Comparison of ENCODE assay signal across 11 mouse cellular contexts in the genomic region with DNA sequence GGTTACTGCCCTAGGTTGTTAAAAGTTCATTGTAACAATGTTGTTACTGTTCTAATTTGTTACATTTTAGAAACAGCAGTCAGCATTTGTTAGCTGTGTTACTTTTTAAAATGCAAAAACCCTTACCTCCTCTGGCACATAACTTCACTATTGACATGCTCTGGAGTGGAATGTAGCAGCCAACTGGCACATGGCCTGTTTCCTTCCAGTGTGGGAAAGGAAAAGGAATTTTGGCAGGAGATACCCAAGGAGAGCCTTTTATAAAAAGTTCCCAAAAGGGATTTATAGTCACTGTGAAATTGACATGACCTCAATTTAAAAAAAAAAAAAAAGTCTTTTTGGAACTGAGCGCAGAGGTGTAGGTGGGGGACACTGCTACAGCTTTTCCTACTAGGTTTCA. TPM values are rescaled to one million over a fixed set of nuclear protein-coding genes. Genes with fewer than 3 reads are reported as not detected.
A peak's percentile ranks its signal among the peaks of the same experiment; 100 is the strongest.
DNase-seq lines count a peak whose midpoint lies in the region; ATAC-seq lines count a peak whose summit lies in the region.
"Had no signal": no experiment of that assay in that cellular context is flagged by ENCODE, and none has a peak within 500 bp of the region (broad histone marks: within the 10 kb centered on the region; RNA-seq: fewer than 3 reads in every experiment).

No protein-coding gene starts in this region.

- no peak overlapping the region for H3K9ac ChIP-seq in forebrain, embryonic 14.5 days (ENCODE audit: low read length)
- no peak overlapping the region for H3K9ac ChIP-seq in forebrain, embryonic 15.5 days (replicated peaks)
- no peak overlapping the region for H3K9ac ChIP-seq in midbrain, embryonic 14.5 days (replicated peaks; ENCODE audit: low read length)
- no peak overlapping the region for H3K9ac ChIP-seq in forebrain, embryonic 12.5 days
- no peak overlapping the region for H3K9ac ChIP-seq in midbrain, embryonic 16.5 days (ENCODE audit: low read depth, low read length)
- H3K9ac ChIP-seq: lung, embryonic 15.5 days; neural tube, embryonic 13.5 days had no signal

- H3K27me3 ChIP-seq in forebrain, embryonic 14.5 days (replicated peaks; ENCODE audit: control insufficient read depth, insufficient read depth, low read length) = no peaks in the 10 kb centered on the region
- H3K27me3 ChIP-seq in forebrain, embryonic 15.5 days = no peaks in the 10 kb centered on the region
- no peaks in the 10 kb centered on the region for H3K27me3 ChIP-seq in midbrain, embryonic 14.5 days (ENCODE audit: control insufficient read depth, insufficient read depth, low read length)
- H3K27me3 ChIP-seq in midbrain, embryonic 10.5 days (ENCODE audit: low read depth, poor library complexity, severe bottlenecking) = no peaks in the 10 kb centered on the region
- no peaks in the 10 kb centered on the region for H3K27me3 ChIP-seq in forebrain, embryonic 12.5 days
- H3K27me3 ChIP-seq in midbrain, embryonic 16.5 days (ENCODE audit: control insufficient read depth, insufficient read depth, low read depth, low read length) = no peaks in the 10 kb centered on the region
- H3K27me3 ChIP-seq: lung, embryonic 15.5 days; neural tube, embryonic 13.5 days had no signal

- H3K36me3 ChIP-seq in forebrain, embryonic 14.5 days (ENCODE audit: control insufficient read depth, insufficient read depth, low read length) = peaks cover 54% of the 10 kb centered on the region
- peaks cover 45% of the 10 kb centered on the region for H3K36me3 ChIP-seq in forebrain, embryonic 15.5 days
- H3K36me3 ChIP-seq in midbrain, embryonic 14.5 days (ENCODE audit: control insufficient read depth, insufficient read depth, low read length) = peaks cover 47% of the 10 kb centered on the region
- H3K36me3 ChIP-seq in midbrain, embryonic 10.5 days = peaks cover 53% of the 10 kb centered on the region
- H3K36me3 ChIP-seq in forebrain, embryonic 12.5 days (replicated peaks) = peaks cover 46% of the 10 kb centered on the region
- H3K36me3 ChIP-seq in midbrain, embryonic 16.5 days (ENCODE audit: control insufficient read depth, insufficient read depth, low read length) = peaks cover 10% of the 10 kb centered on the region

- ATAC-seq in forebrain, embryonic 14.5 days = no peak
- no peak for ATAC-seq in forebrain, embryonic 15.5 days (replicated peaks)
- no peak for ATAC-seq in midbrain, embryonic 14.5 days (ENCODE audit: low FRiP score, low TSS enrichment)
- no peak for ATAC-seq in forebrain, embryonic 12.5 days (ENCODE audit: low FRiP score)
- ATAC-seq in midbrain, embryonic 16.5 days = no peak

- peaks cover 8% of the 10 kb centered on the region for H3K4me1 ChIP-seq in forebrain, embryonic 14.5 days (ENCODE audit: control insufficient read depth, insufficient read depth, low read length)
- H3K4me1 ChIP-seq in forebrain, embryonic 15.5 days = peaks cover 16% of the 10 kb centered on the region
- peaks cover 7% of the 10 kb centered on the region for H3K4me1 ChIP-seq in midbrain, embryonic 14.5 days (ENCODE audit: control insufficient read depth, insufficient read depth, low read length)
- H3K4me1 ChIP-seq in midbrain, embryonic 10.5 days = peaks cover 19% of the 10 kb centered on the region
- H3K4me1 ChIP-seq in forebrain, embryonic 12.5 days = peaks cover 8% of the 10 kb centered on the region
- peaks cover 9% of the 10 kb centered on the region for H3K4me1 ChIP-seq in midbrain, embryonic 16.5 days (ENCODE audit: control insufficient read depth, insufficient read depth, low read length)

- no peak overlapping the region for H3K4me3 ChIP-seq in forebrain, embryonic 14.5 days (ENCODE audit: low read depth, low read length)
- H3K4me3 ChIP-seq in forebrain, embryonic 15.5 days = no peak overlapping the region
- H3K4me3 ChIP-seq in midbrain, embryonic 14.5 days (replicated peaks; ENCODE audit: low read depth, low read length) = no peak overlapping the region
- no peak overlapping the region for H3K4me3 ChIP-seq in midbrain, embryonic 10.5 days
- H3K4me3 ChIP-seq in forebrain, embryonic 12.5 days (replicated peaks) = no peak overlapping the region
- no peak overlapping the region for H3K4me3 ChIP-seq in midbrain, embryonic 16.5 days (ENCODE audit: low read depth, low read length)
- H3K4me3 ChIP-seq: lung, embryonic 15.5 days; neural tube, embryonic 13.5 days had no signal

- no peak overlapping the region for H3K27ac ChIP-seq in forebrain, embryonic 14.5 days (ENCODE audit: low read depth, low read length)
- H3K27ac ChIP-seq in forebrain, embryonic 15.5 days (replicated peaks) = no peak overlapping the region
- H3K27ac ChIP-seq in midbrain, embryonic 14.5 days (replicated peaks; ENCODE audit: low read depth, low read length) = no peak overlapping the region
- no peak overlapping the region for H3K27ac ChIP-seq in midbrain, embryonic 10.5 days (replicated peaks)
- H3K27ac ChIP-seq in forebrain, embryonic 12.5 days = no peak overlapping the region
- no peak overlapping the region for H3K27ac ChIP-seq in midbrain, embryonic 16.5 days (ENCODE audit: low read length)
- H3K27ac ChIP-seq: kidney, postnatal 0 days; lung, embryonic 15.5 days; neural tube, embryonic 13.5 days had no signal

- DNase-seq in forebrain, embryonic 14.5 days (ENCODE audit: low spot score) = peak; percentile 57
- DNase-seq in midbrain, embryonic 14.5 days = peak; percentile 24
- DNase-seq in midbrain, embryonic 10.5 days (ENCODE audit: low spot score) = no peak
- peak; percentile 72 for DNase-seq in heart, postnatal 4 days
- DNase-seq in lung, postnatal 4 days = peak; percentile 27 to 53

- H3K9me3 ChIP-seq in forebrain, embryonic 14.5 days (replicated peaks; ENCODE audit: control insufficient read depth, low read length) = no peaks in the 10 kb centered on the region
- no peaks in the 10 kb centered on the region for H3K9me3 ChIP-seq in forebrain, embryonic 15.5 days
- no peaks in the 10 kb centered on the region for H3K9me3 ChIP-seq in midbrain, embryonic 14.5 days (ENCODE audit: control insufficient read depth, low read length)
- no peaks in the 10 kb centered on the region for H3K9me3 ChIP-seq in midbrain, embryonic 10.5 days (replicated peaks)
- no peaks in the 10 kb centered on the region for H3K9me3 ChIP-seq in forebrain, embryonic 12.5 days
- H3K9me3 ChIP-seq in midbrain, embryonic 16.5 days (replicated peaks; ENCODE audit: control insufficient read depth, low read length, poor library complexity, severe bottlenecking) = no peaks in the 10 kb centered on the region
- H3K9me3 ChIP-seq: lung, embryonic 15.5 days; neural tube, embryonic 13.5 days had no signal

- 68% methylated on average over 1 of the region's 1 CpGs for WGBS in forebrain, embryonic 14.5 days
- 72% methylated on average over 1 of the region's 1 CpGs for WGBS in forebrain, embryonic 15.5 days
- 65% methylated on average over 1 of the region's 1 CpGs for WGBS in midbrain, embryonic 14.5 days
- 93% methylated on average over 1 of the region's 1 CpGs for WGBS in midbrain, embryonic 10.5 days
- whole genome bisulfite sequencing in forebrain, embryonic 12.5 days = 95% methylated on average over 1 of the region's 1 CpGs
- WGBS in midbrain, embryonic 16.5 days = 59% methylated on average over 1 of the region's 1 CpGs

- no peak overlapping the region for H3K4me2 ChIP-seq in forebrain, embryonic 14.5 days (ENCODE audit: low read length)
- H3K4me2 ChIP-seq in forebrain, embryonic 15.5 days (replicated peaks) = no peak overlapping the region
- H3K4me2 ChIP-seq in midbrain, embryonic 14.5 days (ENCODE audit: low read length) = no peak overlapping the region
- H3K4me2 ChIP-seq in forebrain, embryonic 12.5 days = no peak overlapping the region
- no peak overlapping the region for H3K4me2 ChIP-seq in midbrain, embryonic 16.5 days (ENCODE audit: low read length)
- H3K4me2 ChIP-seq: lung, embryonic 15.5 days; neural tube, embryonic 13.5 days had no signal

RNA-seq across cellular contexts. Expression of a gene that starts 4.2 kb away (rescaled TPM):
- polyA plus RNA-seq in forebrain, embryonic 14.5 days (2014; fragmentation: Nextera tagmentation; extraction: Ambion mirVana) = 36.3 and 37.3 TPM in 2 replicates
- polyA plus RNA-seq in forebrain, embryonic 15.5 days (2015; fragmentation: Nextera tagmentation; extraction: Ambion mirVana) = 42.5 and 44.5 TPM in 2 replicates
- 33.9 and 39.1 TPM in 2 replicates for polyA plus RNA-seq in midbrain, embryonic 14.5 days (2014; fragmentation: Nextera tagmentation; extraction: Ambion mirVana)
- 37.6 and 44.4 TPM in 2 replicates for polyA plus RNA-seq in midbrain, embryonic 10.5 days (2016; fragmentation: Nextera tagmentation; extraction: Ambion mirVana)
- total RNA-seq in heart, postnatal 4 days (2021) = 10 to 100 TPM; 65.2 to 71.0 TPM
- polyA plus RNA-seq in forebrain, embryonic 12.5 days (2016; fragmentation: Nextera tagmentation; extraction: Ambion mirVana) = 57.8 and 60.7 TPM in 2 replicates
- polyA plus RNA-seq in midbrain, embryonic 16.5 days (2015; fragmentation: Nextera tagmentation; extraction: Ambion mirVana) = 39.3 and 42.7 TPM in 2 replicates

RNA-seq across cellular contexts. Expression of a gene that starts 15.0 kb away (rescaled TPM):
- polyA plus RNA-seq in forebrain, embryonic 14.5 days (2014; fragmentation: Nextera tagmentation; extraction: Ambion mirVana) = 67.4 and 86.3 TPM in 2 replicates
- polyA plus RNA-seq in forebrain, embryonic 15.5 days (2015; fragmentation: Nextera tagmentation; extraction: Ambion mirVana) = 182 and 194 TPM in 2 replicates
- 152 and 171 TPM in 2 replicates for polyA plus RNA-seq in midbrain, embryonic 14.5 days (2014; fragmentation: Nextera tagmentation; extraction: Ambion mirVana)
- 110 and 123 TPM in 2 replicates for polyA plus RNA-seq in midbrain, embryonic 10.5 days (2016; fragmentation: Nextera tagmentation; extraction: Ambion mirVana)
- 10 to 100 TPM; 21.0 to 23.2 TPM for total RNA-seq in heart, postnatal 4 days (2021)
- polyA plus RNA-seq in forebrain, embryonic 12.5 days (2016; fragmentation: Nextera tagmentation; extraction: Ambion mirVana) = 138 and 140 TPM in 2 replicates
- 241 and 246 TPM in 2 replicates for polyA plus RNA-seq in midbrain, embryonic 16.5 days (2015; fragmentation: Nextera tagmentation; extraction: Ambion mirVana)
